8 mouse cellular contexts compared by ENCODE assay signal in genomic region chrX:48234417-48234816, GRCm38 (mm10). TPM values are rescaled to one million over a fixed set of nuclear protein-coding genes. Genes with fewer than 3 reads are reported as not detected.
DNase-seq lines count a peak whose midpoint lies in the region; ATAC-seq and TF ChIP-seq lines count a peak whose summit lies in the region.

No protein-coding gene starts in this region.

- WGBS in intestine, postnatal 0 days, result 28% methylated on average over 7 of the region's 7 CpGs

- TF ChIP-seq EP300 in ES-Bruce4 (IDR thresholded peaks at IDR 0.05; ENCODE audit: insufficient read depth, low read depth, low read length), result no peak

- DNase-seq in 3134 (ENCODE audit: extremely low read depth, insufficient read length, low spot score), result peak; percentile 59
- no peak for DNase-seq in cerebellum, adult 11 months
- no peak for DNase-seq in layer of hippocampus, adult 9-11 months
- DNase-seq in layer of hippocampus, adult 11-12 months (ENCODE audit: low spot score), result no peak
- DNase-seq in gastrocnemius, postnatal 10 days, result no peak

- H3K4me2 ChIP-seq in intestine, postnatal 0 days (replicated peaks; ENCODE audit: low read depth), result peak overlapping the region; percentile 30

- no peak overlapping the region for H3K9ac ChIP-seq in ES-Bruce4 (ENCODE audit: low read depth, poor library complexity, severe bottlenecking)
- no peak overlapping the region for H3K9ac ChIP-seq in intestine, postnatal 0 days (ENCODE audit: low read depth, low read length)

- no peak for TF ChIP-seq POLR2A in ES-Bruce4 (IDR thresholded peaks at IDR 0.05; ENCODE audit: insufficient read depth, low read length)

- no peak overlapping the region for H3K4me3 ChIP-seq in ES-Bruce4 (ENCODE audit: low read depth, low read length)
- no peak overlapping the region for H3K4me3 ChIP-seq in intestine, postnatal 0 days (ENCODE audit: low read depth, low read length)

- peak overlapping the region; percentile 58; the same call in 1 of the 2 replicates for H3K27ac ChIP-seq in ES-Bruce4 (ENCODE audit: insufficient read depth, low read length)
- no peak overlapping the region for H3K27ac ChIP-seq in intestine, postnatal 0 days (ENCODE audit: low read depth, low read length)

- no peaks in the 10 kb centered on the region for H3K36me3 ChIP-seq in ES-Bruce4 (ENCODE audit: control insufficient read depth, insufficient read depth, low read length, poor library complexity, severe bottlenecking)
- no peaks in the 10 kb centered on the region for H3K36me3 ChIP-seq in intestine, postnatal 0 days (ENCODE audit: control insufficient read depth, insufficient read depth)

- TF ChIP-seq CTCF in ES-Bruce4 (IDR thresholded peaks at IDR 0.05; ENCODE audit: low read depth, low read length), result no peak
- TF ChIP-seq CTCF in intestine, postnatal 0 days (IDR thresholded peaks at IDR 0.05; ENCODE audit: low read depth), result no peak

- H3K27me3 ChIP-seq in ES-Bruce4 (ENCODE audit: control insufficient read depth, insufficient read depth, low read length, poor library complexity, severe bottlenecking), result no peaks in the 10 kb centered on the region
- H3K27me3 ChIP-seq in intestine, postnatal 0 days (replicated peaks; ENCODE audit: control insufficient read depth, insufficient read depth, low read length), result no peaks in the 10 kb centered on the region

- H3K4me1 ChIP-seq in ES-Bruce4 (ENCODE audit: control insufficient read depth, insufficient read depth, low read length), result no peaks in the 10 kb centered on the region
- no peaks in the 10 kb centered on the region for H3K4me1 ChIP-seq in intestine, postnatal 0 days (replicated peaks; ENCODE audit: control insufficient read depth, insufficient read depth, low read length)

- peak; percentile 88 for ATAC-seq in intestine, postnatal 0 days
- peak; percentile 71 for ATAC-seq in megakaryocyte-erythroid progenitor cell, adult 5-6 weeks (replicated peaks; ENCODE audit: low FRiP score, low TSS enrichment, poor library complexity, severe bottlenecking)

- H3K9me3 ChIP-seq in ES-Bruce4 (replicated peaks; ENCODE audit: control insufficient read depth, insufficient read depth, low read length, poor library complexity, severe bottlenecking), result no peaks in the 10 kb centered on the region
- no peaks in the 10 kb centered on the region for H3K9me3 ChIP-seq in intestine, postnatal 0 days (ENCODE audit: control insufficient read depth)

RNA-seq across cellular contexts. Expression of gene Utp14a, which starts 22.2 kb away (rescaled TPM):
- polyA plus RNA-seq in ES-Bruce4 (2011; ENCODE audit: insufficient read depth, insufficient read length, low read depth, missing spikeins), result 61.6 and 62.7 TPM in 2 replicates
- polyA plus RNA-seq in intestine, postnatal 0 days (2015; fragmentation: Nextera tagmentation; extraction: Ambion mirVana), result 8.4 and 9.5 TPM in 2 replicates
- total RNA-seq in megakaryocyte-erythroid progenitor cell, adult 5-6 weeks (2014; fragmentation: Nextera tagmentation), result 61.4 and 77.8 TPM in 2 replicates
- 120 and 121 TPM in 2 replicates for total RNA-seq in megakaryocyte-erythroid progenitor cell, adult 5-6 weeks (2017)
- 10 to 100 TPM; 14.1 to 16.9 TPM for total RNA-seq in gastrocnemius, postnatal 10 days (2021)

RNA-seq across cellular contexts. Expression of gene Zdhhc9, which starts 25.7 kb away (rescaled TPM):
- polyA plus RNA-seq in ES-Bruce4 (2011; ENCODE audit: insufficient read depth, insufficient read length, low read depth, missing spikeins), result 22.2 and 23.0 TPM in 2 replicates
- polyA plus RNA-seq in intestine, postnatal 0 days (2015; fragmentation: Nextera tagmentation; extraction: Ambion mirVana), result 11.7 and 14.9 TPM in 2 replicates
- 12.3 and 17.4 TPM in 2 replicates for total RNA-seq in megakaryocyte-erythroid progenitor cell, adult 5-6 weeks (2014; fragmentation: Nextera tagmentation)
- 3.2 and 3.9 TPM in 2 replicates for total RNA-seq in megakaryocyte-erythroid progenitor cell, adult 5-6 weeks (2017)
- 10 to 100 TPM in 1 of 2 experiments, 1 to 10 TPM in 1; 9.5 to 14.9 TPM for total RNA-seq in gastrocnemius, postnatal 10 days (2021)
